Mouse (Mus musculus): ENCODE measurements around the gene Piezo1.

DNA sequence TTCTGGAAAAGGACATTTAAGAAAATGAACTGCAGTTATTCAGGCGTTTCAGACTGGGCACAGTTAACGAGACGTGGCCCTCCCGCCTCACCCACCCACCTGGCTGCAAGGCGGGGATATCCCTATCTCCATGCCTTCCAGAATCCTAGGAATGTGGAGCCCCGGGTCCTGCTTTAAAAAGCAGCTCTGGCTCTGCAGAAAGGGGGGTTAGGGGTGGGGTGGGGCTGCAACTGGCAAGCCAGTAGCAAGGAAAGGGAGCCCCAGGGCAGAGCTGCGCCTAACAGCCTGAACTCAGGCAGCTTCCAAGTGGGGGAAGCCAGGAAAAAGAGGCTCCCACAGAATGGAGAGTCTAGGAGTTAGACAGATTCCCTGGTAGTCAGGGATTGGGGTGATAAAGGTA, 28.1 kb upstream of the Piezo1 start:
- TF ChIP-seq POLR2A (IDR thresholded peaks at IDR 0.05; ENCODE audit: low read depth, low read length) (no peak), CTCF (IDR thresholded peaks at IDR 0.05; ENCODE audit: borderline replicate concordance, insufficient read depth, low read length) (no peak)
